Mouse (Mus musculus) kidney, adult 10 weeks (tissue): Measurements from ENCODE around the gene Cdc26. TPM values are rescaled to one million over a fixed set of nuclear protein-coding genes. Genes with fewer than 3 reads are reported as not detected.

Source experiments
- polyA plus RNA-seq: library from polyadenylated mRNA; stranded (reverse); fragments of 350-450 nt; fragmentation: Illumina TruSeq; extraction: RNeasy Lipid Tissue Mini Kit (QIAGEN cat#74804); gene quantifications from one replicate; pipeline ENCODE4 v1.2.3, GENCODE M21; 2014; ENCODE audit warnings: low read depth, low replicate concordance

The Cdc26 gene
- polyA plus RNA-seq: 56.6 TPM

DNA sequence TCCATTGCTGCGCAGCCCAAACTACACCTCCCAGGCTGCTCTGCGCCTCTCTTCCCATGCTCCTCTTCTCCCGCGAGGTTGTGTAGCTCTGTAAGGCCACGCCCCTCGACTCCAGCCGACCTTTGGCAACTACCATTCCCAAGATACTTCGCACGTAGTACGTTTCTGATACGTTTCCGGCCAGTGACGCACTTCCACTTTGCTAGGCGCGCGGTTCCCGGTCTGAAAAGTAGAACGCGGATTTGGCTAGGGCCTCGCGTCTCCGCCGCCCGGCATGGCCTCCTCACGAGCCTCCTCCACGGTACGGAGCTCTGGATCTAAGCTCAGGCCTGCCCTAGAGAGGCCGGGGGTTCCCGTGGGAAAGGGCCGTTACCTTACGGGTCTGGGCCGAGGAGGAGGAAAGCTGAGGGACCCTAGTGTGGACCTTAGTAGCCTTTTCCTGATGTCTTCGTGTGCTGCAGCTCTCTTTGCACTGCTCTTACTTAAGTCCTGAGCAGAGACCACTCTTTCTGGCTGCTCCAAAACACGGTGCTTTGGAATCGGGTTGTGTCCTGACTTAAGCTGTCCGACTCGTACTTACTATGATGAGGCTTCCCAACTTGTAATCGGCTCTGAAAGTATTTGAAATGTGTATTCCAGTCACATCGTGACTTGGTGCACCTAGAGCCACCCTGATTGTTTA lies at the start of gene Cdc26, which contains the start of gene Prpf4:
TSS of gene Cdc26 (minus strand) at position 42 of the 682 bp plus-strand sequence.
TSS of gene Prpf4 (plus strand) at position 197 of the 682 bp plus-strand sequence.

DNA sequence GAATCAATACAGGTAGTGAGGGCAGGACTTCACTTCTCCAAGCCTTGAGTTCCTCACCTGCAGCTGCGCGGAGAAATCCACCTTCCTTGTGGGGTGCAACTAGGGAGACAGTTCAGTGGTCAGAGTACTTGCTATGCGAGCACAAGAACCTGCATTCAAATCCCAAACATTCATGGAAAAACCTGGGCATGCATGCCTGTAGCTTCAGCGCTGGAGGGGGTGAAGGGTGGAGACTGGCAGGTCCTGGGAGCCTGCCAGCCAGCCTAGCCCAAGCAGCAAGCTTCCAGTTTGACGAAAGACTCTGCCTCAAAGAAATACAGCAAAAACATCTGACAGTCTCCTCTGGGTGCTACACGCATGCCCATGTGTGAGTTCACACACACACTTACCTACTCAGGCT lies 26.6 kb upstream of the Cdc26 start, which contains the start of gene Rnf183:
TSS of gene Rnf183 (minus strand) at position 172 of the 400 bp plus-strand sequence.

DNA sequence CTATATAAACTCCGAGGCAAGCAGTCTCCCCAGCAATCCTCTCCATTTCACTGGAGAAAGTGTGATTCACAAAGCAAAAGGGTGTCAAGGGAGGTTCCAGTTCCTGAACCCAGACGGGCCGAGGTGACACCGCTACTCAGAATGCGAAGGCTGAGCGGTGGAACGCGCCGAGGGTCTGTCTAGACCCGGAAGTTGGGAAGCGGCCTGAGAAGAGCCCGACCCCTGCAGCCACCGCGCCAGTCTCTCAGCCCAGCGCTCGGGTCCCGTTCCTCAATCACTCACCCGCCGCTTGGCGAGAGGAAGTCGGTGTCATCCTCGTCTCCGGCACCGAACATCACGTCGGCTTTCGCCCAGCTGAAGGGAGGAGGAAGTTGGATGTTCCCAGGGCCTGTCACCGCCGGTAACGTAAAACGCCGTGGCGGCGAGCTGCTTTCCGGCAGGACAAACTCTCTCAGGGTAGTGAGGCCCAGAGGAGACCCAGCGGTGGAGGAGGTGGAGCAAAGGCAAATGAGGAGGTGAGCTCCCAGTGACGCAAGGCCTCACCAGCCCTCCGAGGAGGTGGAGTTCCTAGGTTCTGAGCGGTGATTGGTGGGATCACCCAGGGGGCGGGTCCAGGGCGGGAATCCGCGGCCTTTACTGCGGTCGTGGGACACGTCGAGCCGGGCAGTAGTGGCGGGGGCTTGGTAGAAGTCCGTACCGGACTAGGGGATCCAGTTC lies 48.2 kb downstream of the Cdc26 start, which contains the start of the genes Fkbp15 and Slc31a1:
TSS of gene Fkbp15 (minus strand) at position 461 of the 717 bp plus-strand sequence.
TSS of gene Slc31a1 (plus strand) at position 640 of the 717 bp plus-strand sequence.

Other genes starting within 250 kb of the Cdc26 start
- 12.1 TPM for gene Zfp37, start 177.6 kb downstream of the Cdc26 start, polyA plus RNA-seq
- gene Slc31a2, start 146.1 kb downstream of the Cdc26 start, polyA plus RNA-seq: 17.7 TPM
- 18.9 TPM for gene Fkbp15, start 48.1 kb downstream of the Cdc26 start, polyA plus RNA-seq
- gene Slc31a1, start 47.9 kb downstream of the Cdc26 start, polyA plus RNA-seq: 232 TPM
- 10.6 TPM for gene Prpf4, start 155 bp upstream of the Cdc26 start, polyA plus RNA-seq
- 4.2 TPM for gene Rnf183, start 26.6 kb upstream of the Cdc26 start, polyA plus RNA-seq
- 6.2 TPM for gene Wdr31, start 62.3 kb upstream of the Cdc26 start, polyA plus RNA-seq
- 3.4 TPM for gene Bspry, start 71.4 kb upstream of the Cdc26 start, polyA plus RNA-seq
- 0.40 TPM for gene Hdhd3, start 94.8 kb upstream of the Cdc26 start, polyA plus RNA-seq
- 0.93 TPM for gene Alad, start 111.3 kb upstream of the Cdc26 start, polyA plus RNA-seq
- 47.1 TPM for gene Pole3, start 116.4 kb upstream of the Cdc26 start, polyA plus RNA-seq
- gene 4933430I17Rik, start 116.7 kb upstream of the Cdc26 start, polyA plus RNA-seq: not detected
- 2.6 TPM for gene Rgs3, start 151.2 kb upstream of the Cdc26 start, polyA plus RNA-seq